Mouse (Mus musculus) gastrocnemius, adult 2 months (tissue): ENCODE results near the gene Map7. TPM values are rescaled to one million over a fixed set of nuclear protein-coding genes. Genes with fewer than 3 reads are reported as not detected.

Experiments used
- DNase-seq: peaks from one replicate; pipeline ENCODE4 v3.0.0; 2022
- H3K27ac ChIP-seq: fragments of 200-600 bp; 2 replicates; pipeline ENCODE4 v1.8.1; 2022; ENCODE audit warnings: mild to moderate bottlenecking
- H3K4me3 ChIP-seq: fragments of 200-600 bp; 2 replicates; pipeline ENCODE4 v1.8.1; 2022; ENCODE audit warnings: mild to moderate bottlenecking, moderate library complexity
- CTCF ChIP-seq: fragments of 200-600 bp; IDR thresholded peaks from 2 replicates; pipeline ENCODE4 v1.8.1; 2022; ENCODE audit warnings: antibody characterized with exemption, mild to moderate bottlenecking, moderate library complexity
- intact Hi-C: fragments of 180-260 bp; cut with DNase I; formaldehyde crosslinking; loops from one replicate; pipeline ENCODE4 v1.15.1; 2025
- total RNA-seq, 2 experiments: library from RNA; stranded (reverse); gene quantifications; 2 replicates each; pipeline ENCODE4 v1.2.3; 2021

Gene Map7
- total RNA-seq, 2 experiments from 2014 or later = 3.9 to 4.9 TPM

DNA sequence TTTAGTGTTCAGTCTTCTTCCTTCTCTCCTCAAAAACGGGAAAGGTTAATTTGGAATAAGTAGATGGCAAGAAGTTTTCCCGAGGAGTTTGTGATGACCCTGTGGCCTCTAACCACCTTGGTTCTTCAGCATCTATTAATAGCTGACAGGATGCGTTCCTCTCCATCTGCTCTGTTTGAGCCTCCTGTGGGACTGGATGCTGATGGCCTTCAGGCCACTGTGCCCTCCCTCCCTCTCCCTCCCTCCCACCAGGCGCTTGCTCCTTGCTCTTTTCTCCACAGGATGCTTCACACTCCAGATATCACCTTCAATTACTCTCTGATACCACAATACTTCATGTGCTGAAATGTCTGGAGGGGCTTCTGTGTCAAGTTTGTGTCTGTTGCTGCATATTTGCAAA is 10.5 kb downstream of the Map7 start:
- H3K4me3 ChIP-seq = no peak overlapping the region
- no peak overlapping the region for H3K27ac ChIP-seq
- intact Hi-C loops = no loop called here
- DNase-seq = no peak
- no peak for TF ChIP-seq CTCF

DNA sequence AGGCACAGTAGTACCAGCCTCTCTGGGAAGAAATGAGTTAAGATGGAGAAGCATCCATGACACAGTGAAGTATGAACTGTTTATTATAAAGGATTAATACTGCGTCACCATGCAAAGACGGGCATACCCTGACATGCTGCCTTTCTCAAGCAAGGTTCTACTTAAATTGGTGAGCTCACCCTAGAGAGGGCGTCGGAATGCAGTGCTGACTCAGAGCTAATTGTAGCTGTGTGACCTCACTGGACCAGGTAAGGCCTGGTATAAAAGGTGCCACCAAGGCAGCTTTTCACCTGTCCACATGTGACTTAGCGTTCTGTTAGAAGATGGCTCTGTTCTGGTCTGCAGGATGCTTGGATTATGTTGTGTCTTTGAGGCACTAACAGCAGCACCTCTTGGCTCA is 11.0 kb downstream of the Map7 start:
- intact Hi-C loops = no loop called here
- H3K27ac ChIP-seq = no peak overlapping the region
- no peak for TF ChIP-seq CTCF
- no peak overlapping the region for H3K4me3 ChIP-seq
- no peak for DNase-seq

DNA sequence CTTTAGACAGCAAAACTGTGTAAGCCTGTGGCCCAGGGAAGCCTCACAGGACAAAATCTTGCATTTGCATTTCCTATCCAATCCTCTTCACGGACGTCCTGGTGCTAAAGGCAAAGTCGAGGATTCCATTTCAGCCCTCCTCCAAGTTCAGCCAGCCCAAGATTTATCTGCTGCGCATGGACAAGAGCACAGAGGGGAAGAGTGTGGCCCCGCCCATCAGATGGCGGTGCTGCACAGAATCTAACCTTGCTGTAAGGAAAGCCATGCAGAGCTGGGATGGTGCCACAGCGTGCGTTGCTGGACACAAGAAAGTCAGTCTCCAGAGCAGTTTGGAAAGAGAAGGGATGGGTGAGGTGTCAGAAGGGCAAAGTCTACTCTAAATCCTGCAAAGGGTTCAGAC is 12.6 kb downstream of the Map7 start:
- H3K4me3 ChIP-seq = no peak overlapping the region
- no peak overlapping the region for H3K27ac ChIP-seq
- TF ChIP-seq CTCF = no peak
- intact Hi-C loops = no loop called here
- no peak for DNase-seq

DNA sequence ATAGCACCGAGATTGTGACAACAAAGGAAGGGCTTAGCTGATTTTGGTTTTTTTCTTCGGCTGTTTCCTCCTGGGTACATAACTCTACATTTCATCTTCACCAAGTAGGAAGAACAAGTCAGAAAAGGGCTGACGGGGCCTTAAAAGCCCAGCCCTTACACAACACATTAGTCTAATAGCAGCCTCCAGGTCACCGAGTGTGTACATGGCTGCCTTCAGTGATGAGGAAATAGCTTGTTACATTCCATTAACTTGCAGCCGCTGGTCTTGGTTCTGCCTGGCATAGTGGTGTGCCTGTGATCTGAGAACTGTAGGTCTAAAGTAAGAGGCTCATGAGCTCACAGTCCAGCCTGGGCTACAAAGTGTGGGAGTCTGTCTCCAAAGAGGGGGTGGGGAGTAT is 16.5 kb downstream of the Map7 start:
- no peak for DNase-seq
- intact Hi-C loops = no loop called here
- no peak overlapping the region for H3K27ac ChIP-seq
- H3K4me3 ChIP-seq = no peak overlapping the region
- no peak for TF ChIP-seq CTCF

DNA sequence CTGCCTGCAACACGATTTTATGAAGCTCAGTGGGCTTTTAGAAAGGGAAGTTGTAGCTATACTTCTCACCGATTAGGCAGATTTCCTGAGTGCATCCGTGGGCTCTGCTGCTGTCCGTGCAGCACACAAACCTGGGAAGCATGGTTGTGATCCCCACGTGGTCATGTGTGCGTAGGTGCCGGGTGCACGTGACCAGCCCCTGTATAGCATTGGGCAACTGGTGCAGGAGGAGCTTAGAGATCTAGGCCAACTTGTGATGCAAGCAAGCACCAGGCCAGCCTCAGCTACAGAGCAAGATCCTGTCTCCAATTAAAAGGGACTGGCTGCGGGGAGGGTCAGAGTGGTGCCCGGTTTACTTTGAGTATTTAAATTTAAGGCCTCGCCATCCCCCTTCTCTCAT is 18.5 kb downstream of the Map7 start:
- TF ChIP-seq CTCF = no peak
- DNase-seq = no peak
- no peak overlapping the region for H3K27ac ChIP-seq
- no peak overlapping the region for H3K4me3 ChIP-seq
- intact Hi-C loops = no loop called here

DNA sequence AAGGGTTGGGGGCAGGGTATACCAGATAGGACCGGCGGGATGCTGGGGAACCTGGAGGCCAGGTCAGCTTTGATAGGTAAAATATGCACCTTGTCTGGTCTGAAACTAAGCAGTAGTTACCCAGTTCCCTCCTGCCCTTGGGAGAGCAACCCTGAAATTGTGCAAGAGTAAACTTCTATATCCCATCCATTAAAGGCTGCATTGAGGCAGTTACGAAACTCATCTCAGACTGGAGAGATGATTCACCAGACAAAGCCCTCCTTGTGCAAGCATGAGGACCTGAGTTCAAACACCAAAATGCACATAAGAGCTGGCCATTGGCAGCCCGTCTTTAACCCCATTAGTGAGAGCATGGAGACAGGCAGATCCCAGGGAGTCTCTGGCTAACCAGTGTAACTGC is 19.2 kb downstream of the Map7 start:
- DNase-seq = no peak
- H3K4me3 ChIP-seq = no peak overlapping the region
- no peak for TF ChIP-seq CTCF
- intact Hi-C loops = no loop called here
- no peak overlapping the region for H3K27ac ChIP-seq

DNA sequence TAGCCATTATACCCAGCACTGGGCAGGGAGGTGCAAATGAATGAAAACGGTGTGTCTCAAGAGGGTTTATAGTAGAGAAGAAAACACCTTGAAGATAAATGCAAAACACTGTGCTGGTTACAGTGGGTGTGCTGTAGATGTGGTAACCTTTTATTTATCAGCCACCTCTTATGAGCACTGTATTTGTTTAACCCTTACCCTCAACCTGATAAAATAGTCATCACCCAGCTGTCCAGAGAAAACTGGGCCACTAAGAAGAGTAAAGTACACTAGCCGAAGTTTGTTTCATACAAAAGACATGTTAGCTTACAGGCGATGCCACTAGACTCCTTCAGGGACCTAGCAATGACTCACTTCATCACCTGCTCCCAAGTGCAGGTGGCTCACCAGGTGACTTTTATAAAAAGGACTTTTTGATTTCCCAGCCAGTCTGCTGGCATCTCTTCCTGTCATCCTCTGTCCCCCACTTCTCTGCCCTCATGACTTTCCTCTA is 21.0 kb downstream of the Map7 start:
- no peak for TF ChIP-seq CTCF
- no peak for DNase-seq
- H3K4me3 ChIP-seq = no peak overlapping the region
- intact Hi-C loops = no loop called here
- H3K27ac ChIP-seq = no peak overlapping the region

DNA sequence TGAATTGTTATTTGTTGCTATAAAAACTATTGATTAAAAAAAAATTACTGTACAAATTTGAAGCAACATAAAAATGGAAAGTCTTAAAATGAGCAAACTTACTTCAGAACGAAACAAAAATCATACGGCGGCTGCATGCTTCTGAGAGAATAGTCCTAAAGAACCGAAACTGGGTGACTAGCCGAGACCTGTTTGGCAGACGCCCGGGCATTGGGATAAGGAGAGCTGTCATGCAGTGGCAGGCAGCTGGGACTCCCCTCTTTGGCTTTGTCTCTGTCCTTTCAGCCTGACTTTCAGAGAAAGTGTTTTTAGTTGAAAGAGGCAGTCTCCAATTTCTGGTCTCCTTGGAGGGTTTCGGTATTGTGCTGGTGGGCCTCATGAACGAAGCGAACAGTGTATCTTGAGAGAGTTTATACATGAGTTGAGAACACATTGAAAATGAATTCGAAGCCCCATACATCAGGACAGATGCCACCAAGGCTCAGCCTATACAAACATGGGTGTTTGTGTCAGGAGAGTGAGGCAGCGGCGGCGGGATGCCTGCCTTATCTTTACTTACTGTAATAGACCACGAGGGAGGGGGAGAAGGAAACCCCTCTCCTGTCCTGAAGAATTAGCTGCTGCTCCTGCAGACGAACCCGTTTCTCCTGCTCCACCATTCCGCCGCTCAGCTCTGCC is 21.8 kb downstream of the Map7 start:
- H3K27ac ChIP-seq = no peak overlapping the region
- H3K4me3 ChIP-seq = peak overlapping the region; percentile 58
- no peak for DNase-seq
- intact Hi-C loops = no loop called here
- no peak for TF ChIP-seq CTCF

DNA sequence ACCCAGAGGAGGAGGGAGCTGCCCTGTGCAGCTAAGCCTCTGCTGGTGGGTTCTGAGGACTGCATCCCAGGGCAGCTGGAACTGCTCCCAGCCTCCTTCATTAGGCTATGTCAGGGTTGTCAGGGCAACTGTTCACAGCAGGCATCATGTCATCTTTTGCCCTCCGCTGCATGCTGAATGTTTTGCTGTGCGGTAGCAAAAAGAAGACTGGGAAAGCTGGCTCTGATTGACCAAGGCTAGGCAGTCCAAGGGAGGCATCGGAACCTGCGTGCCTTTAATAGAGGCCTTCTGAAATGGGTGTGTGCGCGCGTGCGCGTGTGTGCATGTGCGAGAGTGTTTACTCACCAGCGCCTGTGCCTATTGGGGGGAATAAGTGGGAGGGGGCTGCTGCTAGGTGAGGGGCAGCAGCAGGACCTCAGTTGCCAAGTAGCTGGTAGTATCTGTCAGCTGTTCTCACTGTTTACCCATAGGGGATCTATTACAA is 22.4 kb downstream of the Map7 start:
- H3K27ac ChIP-seq = no peak overlapping the region
- peak; percentile 69 for TF ChIP-seq CTCF
- intact Hi-C loops = no loop called here
- peak; percentile 58 for DNase-seq
- H3K4me3 ChIP-seq = peak overlapping the region; percentile 58

DNA sequence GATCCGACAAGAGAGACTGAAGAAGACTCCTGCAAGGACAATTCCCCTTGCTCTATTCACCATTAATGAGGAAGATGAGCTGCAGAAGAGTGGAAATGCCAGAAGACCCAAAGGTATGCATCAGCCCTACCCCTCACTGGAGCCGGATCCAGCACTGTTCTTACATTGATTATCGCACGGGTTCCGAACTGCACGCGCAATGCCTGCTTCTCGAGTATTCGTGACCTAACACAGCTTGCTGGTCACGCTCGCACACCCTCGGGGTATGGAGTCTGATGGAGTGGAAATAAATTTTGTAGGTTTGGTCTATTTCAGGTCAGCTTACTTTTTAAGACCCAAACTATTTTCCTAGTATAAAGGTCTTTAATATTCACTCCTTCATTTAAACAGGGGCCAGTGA is 22.9 kb downstream of the Map7 start:
- intact Hi-C loops = no loop called here
- no peak for DNase-seq
- no peak overlapping the region for H3K27ac ChIP-seq
- TF ChIP-seq CTCF = no peak
- no peak overlapping the region for H3K4me3 ChIP-seq

DNA sequence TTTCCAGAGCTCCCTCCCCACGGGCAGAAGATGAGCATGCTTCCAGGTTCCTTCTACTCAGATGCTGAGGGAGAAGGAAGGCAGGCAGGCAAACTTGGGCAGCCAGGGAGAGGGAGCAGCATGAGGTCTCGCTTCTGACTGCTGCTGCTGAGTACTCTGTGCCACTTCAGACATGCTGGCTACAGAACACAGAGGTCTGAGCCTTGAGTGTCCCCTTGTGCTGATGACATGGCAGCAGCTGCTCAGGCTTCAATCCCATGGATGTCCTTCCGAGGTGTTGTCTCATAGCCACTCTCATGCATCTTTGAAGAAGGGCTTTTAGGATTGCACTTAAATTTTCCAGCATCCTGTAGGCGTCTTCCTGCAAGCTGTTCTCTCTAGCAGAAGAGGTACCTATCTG is 23.5 kb downstream of the Map7 start:
- no peak overlapping the region for H3K27ac ChIP-seq
- H3K4me3 ChIP-seq = no peak overlapping the region
- intact Hi-C loops = no loop called here
- DNase-seq = no peak
- TF ChIP-seq CTCF = no peak

DNA sequence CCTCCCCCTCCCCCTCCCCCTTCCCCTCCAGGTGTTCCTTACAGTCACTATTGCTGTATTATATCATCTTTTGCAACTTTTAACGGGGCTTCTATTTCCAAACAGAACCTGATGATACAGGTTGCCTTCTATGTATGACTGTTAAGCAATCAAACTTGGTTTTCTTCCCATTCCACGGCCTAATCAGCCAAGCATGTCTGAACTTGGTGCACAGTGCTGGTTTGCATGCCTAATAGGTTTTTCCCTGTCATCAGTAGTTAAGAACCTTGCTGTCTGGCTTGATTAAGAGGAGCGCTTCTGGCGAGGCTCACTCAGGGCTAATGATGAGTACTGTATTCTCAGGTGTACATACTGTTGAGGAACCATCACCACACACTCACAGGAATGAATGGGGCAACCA is 25.5 kb downstream of the Map7 start:
- intact Hi-C loops = no loop called here
- Histone ChIP-seq H3K27ac (no peak overlapping the region), H3K4me3 (no peak overlapping the region)
- TF ChIP-seq CTCF = no peak
- DNase-seq = no peak

DNA sequence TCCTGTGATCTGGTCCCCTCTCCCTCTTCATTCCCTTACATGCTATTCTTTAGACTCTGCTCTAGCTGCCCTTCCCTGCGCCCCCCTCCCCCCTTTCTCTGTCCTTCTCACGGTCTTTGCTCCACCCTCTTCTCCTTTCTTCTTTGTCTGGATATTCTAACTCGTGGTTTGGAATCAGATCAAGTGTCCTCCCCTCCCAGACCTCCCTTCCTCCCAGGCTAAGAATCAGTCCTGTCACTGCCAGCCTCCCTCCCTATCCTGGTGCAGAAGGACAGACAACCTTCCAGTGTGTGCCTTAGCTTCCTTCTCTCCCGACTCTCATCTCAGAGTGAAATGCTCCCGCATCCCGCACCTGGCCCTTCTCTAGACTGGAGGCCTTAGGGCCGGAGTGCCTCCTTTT is 27.8 kb downstream of the Map7 start:
- intact Hi-C loops = no loop called here
- Histone ChIP-seq H3K27ac (no peak overlapping the region), H3K4me3 (no peak overlapping the region)
- TF ChIP-seq CTCF = no peak
- no peak for DNase-seq
